11 mouse cellular contexts compared by ENCODE assay signal in the genomic region with DNA sequence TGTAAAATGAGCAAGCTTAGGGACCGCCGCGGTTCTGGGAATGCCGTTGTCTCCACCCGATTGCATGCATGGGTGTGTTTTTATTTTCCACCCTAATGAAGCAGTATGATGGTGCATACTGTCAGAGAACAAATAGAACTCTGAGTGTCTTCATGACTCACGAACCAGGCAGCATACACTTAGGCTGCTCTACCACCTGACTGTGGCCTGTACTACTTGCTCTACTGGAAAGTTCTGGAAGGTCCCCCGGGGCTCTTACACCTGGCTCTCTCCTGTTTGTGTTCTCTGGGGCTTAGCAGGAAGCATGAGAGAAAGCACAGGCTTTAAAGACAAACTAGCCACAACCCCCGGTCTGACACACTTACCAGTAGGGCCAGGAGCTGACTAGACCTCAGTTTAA. TPM values are rescaled to one million over a fixed set of nuclear protein-coding genes. Genes with fewer than 3 reads are reported as not detected.
DNase-seq lines count a peak whose midpoint lies in the region; ATAC-seq and TF ChIP-seq lines count a peak whose summit lies in the region.
"Had no signal": no experiment of that assay in that cellular context is flagged by ENCODE, and none has a peak within 500 bp of the region (broad histone marks: within the 10 kb centered on the region; RNA-seq: fewer than 3 reads in every experiment).

No protein-coding gene starts in this region.

- no peaks in the 10 kb centered on the region for H3K36me3 ChIP-seq in kidney, embryonic 16.5 days (ENCODE audit: insufficient read depth, low read length)
- H3K36me3 ChIP-seq in liver, embryonic 13.5 days = no peaks in the 10 kb centered on the region
- no peaks in the 10 kb centered on the region for H3K36me3 ChIP-seq in hindbrain, postnatal 0 days (ENCODE audit: insufficient read depth, low read length)
- H3K36me3 ChIP-seq: hindbrain, embryonic 12.5 days had no signal

- H3K4me2 ChIP-seq in kidney, embryonic 16.5 days (replicated peaks; ENCODE audit: low read depth, low read length) = no peak overlapping the region
- peak overlapping the region; percentile 85 for H3K4me2 ChIP-seq in liver, embryonic 13.5 days
- H3K4me2 ChIP-seq in hindbrain, postnatal 0 days (ENCODE audit: low read depth, low read length) = no peak overlapping the region

- TF ChIP-seq CTCF in hindbrain, postnatal 0 days (IDR thresholded peaks at IDR 0.05; ENCODE audit: low read depth) = no peak

- no peak overlapping the region for H3K9ac ChIP-seq in kidney, embryonic 16.5 days (replicated peaks; ENCODE audit: low read length)
- H3K9ac ChIP-seq in liver, embryonic 13.5 days = peak overlapping the region; percentile 70
- no peak overlapping the region for H3K9ac ChIP-seq in hindbrain, postnatal 0 days (replicated peaks; ENCODE audit: low read length)

- no peak overlapping the region for H3K27ac ChIP-seq in kidney, embryonic 16.5 days (ENCODE audit: low read length)
- H3K27ac ChIP-seq in liver, embryonic 13.5 days = peak overlapping the region; percentile 96
- no peak overlapping the region for H3K27ac ChIP-seq in hindbrain, postnatal 0 days
- H3K27ac ChIP-seq: hindbrain, embryonic 12.5 days had no signal

- no peak for ATAC-seq in kidney, embryonic 16.5 days (ENCODE audit: low FRiP score, low TSS enrichment)
- peak; percentile 39 for ATAC-seq in liver, embryonic 13.5 days (ENCODE audit: low read depth)
- ATAC-seq in hindbrain, postnatal 0 days = no peak

- peaks cover 23% of the 10 kb centered on the region for H3K4me1 ChIP-seq in kidney, embryonic 16.5 days (ENCODE audit: insufficient read depth, low read length)
- peaks cover 45% of the 10 kb centered on the region for H3K4me1 ChIP-seq in liver, embryonic 13.5 days (replicated peaks)
- H3K4me1 ChIP-seq in hindbrain, postnatal 0 days (ENCODE audit: insufficient read depth, low read length) = peaks cover 4% of the 10 kb centered on the region; the same call in 1 of the 2 replicates

- H3K4me3 ChIP-seq in kidney, embryonic 16.5 days (ENCODE audit: low read length) = no peak overlapping the region
- H3K4me3 ChIP-seq in liver, embryonic 13.5 days (replicated peaks) = peak overlapping the region; percentile 61
- no peak overlapping the region for H3K4me3 ChIP-seq in hindbrain, postnatal 0 days (ENCODE audit: low read length)

- H3K9me3 ChIP-seq in kidney, embryonic 16.5 days (ENCODE audit: low read length) = no peaks in the 10 kb centered on the region
- no peaks in the 10 kb centered on the region for H3K9me3 ChIP-seq in liver, embryonic 13.5 days (replicated peaks)
- no peaks in the 10 kb centered on the region for H3K9me3 ChIP-seq in hindbrain, postnatal 0 days (ENCODE audit: low read length)
- H3K9me3 ChIP-seq: hindbrain, embryonic 12.5 days had no signal

- H3K27me3 ChIP-seq in kidney, embryonic 16.5 days (ENCODE audit: insufficient read depth, low read length) = no peaks in the 10 kb centered on the region
- peaks cover 15% of the 10 kb centered on the region; the same call in 1 of the 2 replicates for H3K27me3 ChIP-seq in liver, embryonic 13.5 days
- H3K27me3 ChIP-seq in hindbrain, postnatal 0 days (ENCODE audit: insufficient read depth, low read length) = no peaks in the 10 kb centered on the region

- DNase-seq in kidney, adult 11 months = peak; percentile 57
- DNase-seq in MEL-GATA-1-ER (ENCODE audit: extremely low read depth, low read depth) = peak; percentile 54
- DNase-seq in fat pad, adult 2 months (ENCODE audit: extremely low read depth, low read depth, low spot score) = peak; percentile 94
- no peak for DNase-seq in liver, embryonic 13.5 days
- DNase-seq in thymus, postnatal 10 days (ENCODE audit: low spot score in 2 of 2) = no peak
- no peak for DNase-seq in gastrocnemius, adult 18-20 months (ENCODE audit: low spot score)
- DNase-seq in hindbrain, postnatal 0 days (ENCODE audit: low spot score) = no peak

- 64% methylated on average over 8 of the region's 8 CpGs for WGBS in kidney, embryonic 16.5 days
- 43% methylated on average over 8 of the region's 8 CpGs for WGBS in liver, embryonic 13.5 days (ENCODE audit: insufficient replicate concordance)
- WGBS in hindbrain, postnatal 0 days = 76% methylated on average over 8 of the region's 8 CpGs

RNA-seq across cellular contexts. Expression of a gene that starts 21.7 kb away (rescaled TPM):
- 0.05 and 0.10 TPM in 2 replicates for polyA plus RNA-seq in kidney, embryonic 16.5 days (2015; fragmentation: Nextera tagmentation; extraction: Ambion mirVana)
- not detected in 2 replicates for polyA plus RNA-seq in liver, embryonic 13.5 days (2015; fragmentation: Nextera tagmentation; extraction: Ambion mirVana)
- total RNA-seq in gastrocnemius, adult 18-20 months (2021) = under 1 TPM; 0.16 to 0.21 TPM
- not detected in 2 replicates for total RNA-seq in hindbrain, postnatal 0 days (2014; rRNA removed)
- polyA plus RNA-seq in hindbrain, postnatal 0 days (2015; fragmentation: Nextera tagmentation; extraction: Ambion mirVana) = 0.09 and 0.10 TPM in 2 replicates
- total RNA-seq: neutrophil, adult 5-6 weeks had no signal
- polyA plus RNA-seq: hindbrain, embryonic 12.5 days; limb, embryonic 11.5 days had no signal

RNA-seq across cellular contexts. Expression of a gene that starts 32.4 kb away (rescaled TPM):
- polyA plus RNA-seq in kidney, embryonic 16.5 days (2015; fragmentation: Nextera tagmentation; extraction: Ambion mirVana) = 58.4 and 59.0 TPM in 2 replicates
- 116 and 134 TPM in 2 replicates for polyA plus RNA-seq in liver, embryonic 13.5 days (2015; fragmentation: Nextera tagmentation; extraction: Ambion mirVana)
- 1 to 10 TPM; 2.7 to 5.1 TPM for total RNA-seq in gastrocnemius, adult 18-20 months (2021)
- 12.3 and 13.2 TPM in 2 replicates for total RNA-seq in hindbrain, postnatal 0 days (2014; rRNA removed)
- polyA plus RNA-seq in hindbrain, postnatal 0 days (2015; fragmentation: Nextera tagmentation; extraction: Ambion mirVana) = 15.6 and 19.1 TPM in 2 replicates

RNA-seq across cellular contexts. Expression of a gene that starts 38.8 kb away (rescaled TPM):
- not detected in 2 replicates for polyA plus RNA-seq in kidney, embryonic 16.5 days (2015; fragmentation: Nextera tagmentation; extraction: Ambion mirVana)
- polyA plus RNA-seq in liver, embryonic 13.5 days (2015; fragmentation: Nextera tagmentation; extraction: Ambion mirVana) = not detected in 2 replicates
- not detected for total RNA-seq in gastrocnemius, adult 18-20 months (2021)
- total RNA-seq in hindbrain, postnatal 0 days (2014; rRNA removed) = 0.10 TPM in 1 of 2 replicates, not detected in the other
- polyA plus RNA-seq in hindbrain, postnatal 0 days (2015; fragmentation: Nextera tagmentation; extraction: Ambion mirVana) = 0.10 and 0.13 TPM in 2 replicates
- total RNA-seq: neutrophil, adult 5-6 weeks had no signal
- polyA plus RNA-seq: limb, embryonic 11.5 days had no signal

Comparison
In these comparisons a context has a peak if more than half of its experiments do, and no peak if none do; other contexts are left out.
1. DNase-seq: peak in kidney, adult 11 months (single experiment), MEL-GATA-1-ER (single experiment) and fat pad, adult 2 months (single experiment); none in liver, embryonic 13.5 days (single experiment), thymus, postnatal 10 days (0 of 2), gastrocnemius, adult 18-20 months (single experiment) and hindbrain, postnatal 0 days (single experiment).